Mouse (Mus musculus): ENCODE measurements at regions not wholly inside any gene's neighbourhood (a gene's known extent, or its start where the extent isn't known, plus 50 kb on each side); places are given as distances from the start of the nearest gene placed in this dataset.

GRCm38 (mm10) chr7:71409903-71410302 is 58.6 kb upstream of the Gm10295 start:
- no peak for DNase-seq

DNA sequence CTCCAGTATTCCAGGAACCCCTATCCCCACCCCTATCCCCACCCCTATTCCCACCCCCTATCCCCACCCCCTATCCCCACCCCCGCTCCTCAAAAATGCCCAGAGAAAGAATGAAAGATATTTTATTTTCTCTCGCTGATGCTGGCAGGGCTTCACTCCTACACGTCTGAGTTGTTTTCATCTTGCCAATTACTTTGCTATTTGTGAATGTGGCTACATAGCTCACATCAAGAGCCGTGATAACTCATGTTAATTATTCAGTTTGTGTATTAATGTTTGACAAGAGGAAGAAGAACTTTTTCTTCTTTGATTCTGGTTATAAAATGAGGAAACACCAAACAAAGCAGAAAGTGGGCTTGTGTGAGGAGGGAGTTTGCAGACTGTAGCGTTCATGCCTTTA is 57.8 kb upstream of the Gm10295 start:
- no peak for DNase-seq

DNA sequence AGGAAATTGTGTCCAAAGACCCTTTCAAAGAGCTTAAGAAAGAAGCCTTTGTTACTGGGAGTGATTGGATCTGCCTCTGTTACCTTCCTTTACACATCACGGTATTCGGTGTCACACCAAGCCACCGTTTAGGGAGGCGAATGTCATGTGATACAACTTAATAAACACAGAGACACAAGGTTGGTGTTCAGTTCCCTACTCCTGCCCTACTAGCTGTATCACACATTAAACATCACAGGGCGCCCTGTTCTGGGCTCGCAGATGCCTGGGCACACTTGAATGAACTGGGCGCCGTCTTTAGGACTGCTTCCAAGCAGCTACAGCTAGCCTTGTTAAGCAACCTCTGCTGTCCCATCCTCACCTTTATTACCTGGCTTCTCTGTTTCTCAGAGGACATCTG is 55.0 kb upstream of the Gm10295 start:
- DNase-seq: no peak
